Mouse (Mus musculus) adrenal gland, adult 2 months (tissue): ENCODE results near the gene Mmd. TPM values are rescaled to one million over a fixed set of nuclear protein-coding genes. Genes with fewer than 3 reads are reported as not detected.

Experiments used
- DNase-seq: peaks from one replicate; pipeline ENCODE4 v3.0.0; 2021
- long read RNA-seq: library from polyadenylated mRNA; stranded (forward); transcript quantifications from one replicate; pipeline ENCODE4 v2.0.0, GENCODE M21; 2021
- polyA plus RNA-seq: library from polyadenylated mRNA; depleted of rRNA; stranded (reverse); fragments of >200 nt; gene quantifications from 2 replicates; pipeline ENCODE4 v1.2.3, GENCODE M21; 2012; rRNA removed
- total RNA-seq, 2 experiments: library from RNA; stranded (reverse); gene quantifications; 2 replicates each; pipeline ENCODE4 v1.2.3; 2021

Mmd gene
- total RNA-seq (100 to 1,000 TPM; 110 to 147 TPM), polyA plus RNA-seq (51.7 and 122 TPM in 2 replicates)
- long read RNA-seq, transcript Mmd-201 (7 exons, 2,677 nt), result major isoform, 22 of 36 reads
- long read RNA-seq, partial matches to known transcripts, result 13 of 36 reads
- long read RNA-seq, other reads (novel, unspliced or antisense), result 1 of 36 reads

DNA sequence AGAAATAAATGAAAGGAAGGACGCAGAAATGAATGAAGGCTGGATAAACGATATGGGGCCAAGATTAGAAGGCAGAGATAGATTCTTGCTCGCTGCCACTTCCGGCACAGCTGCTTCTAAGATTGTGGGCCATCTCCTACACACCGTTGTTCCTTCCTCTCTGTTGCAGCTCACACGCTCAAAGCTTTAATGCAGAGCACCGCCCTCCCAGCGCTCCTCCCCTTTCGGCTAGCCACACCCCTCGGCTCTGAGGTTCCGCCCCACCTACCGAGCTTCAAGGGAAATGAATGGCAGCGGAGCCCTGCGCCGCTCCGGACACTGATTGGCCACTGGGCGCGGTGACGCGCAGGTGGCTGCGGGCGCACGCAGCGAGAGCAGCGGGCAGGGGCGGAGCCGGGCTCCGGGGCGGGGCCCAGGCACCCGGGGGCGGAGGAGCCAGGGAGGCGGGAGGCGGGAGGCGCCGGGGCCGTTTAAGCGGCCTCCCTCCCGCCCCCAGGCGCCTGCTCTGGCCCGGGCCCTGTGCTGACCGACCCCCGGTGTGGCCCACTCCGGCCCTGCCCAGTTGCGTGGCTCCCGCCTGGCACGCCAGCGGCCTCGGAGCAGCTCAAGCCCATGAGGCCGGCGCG, at the start of gene Mmd:
Gene Mmd (plus strand): TSS at position 432 of the 626 bp plus-strand sequence.
- DNase-seq, result peak; percentile 99

- DNase-seq, result no peak
Observed at GRCm38 (mm10) chr11:90200826-90201225, 48.4 kb upstream of the Mmd start.

- no peak for DNase-seq
Observed at GRCm38 (mm10) chr11:90214246-90214645, 35.0 kb upstream of the Mmd start.

- no peak for DNase-seq
Observed at GRCm38 (mm10) chr11:90220022-90220645, 29.1 kb upstream of the Mmd start.

- DNase-seq, result no peak
Observed at GRCm38 (mm10) chr11:90220750-90221149, 28.5 kb upstream of the Mmd start.

DNA sequence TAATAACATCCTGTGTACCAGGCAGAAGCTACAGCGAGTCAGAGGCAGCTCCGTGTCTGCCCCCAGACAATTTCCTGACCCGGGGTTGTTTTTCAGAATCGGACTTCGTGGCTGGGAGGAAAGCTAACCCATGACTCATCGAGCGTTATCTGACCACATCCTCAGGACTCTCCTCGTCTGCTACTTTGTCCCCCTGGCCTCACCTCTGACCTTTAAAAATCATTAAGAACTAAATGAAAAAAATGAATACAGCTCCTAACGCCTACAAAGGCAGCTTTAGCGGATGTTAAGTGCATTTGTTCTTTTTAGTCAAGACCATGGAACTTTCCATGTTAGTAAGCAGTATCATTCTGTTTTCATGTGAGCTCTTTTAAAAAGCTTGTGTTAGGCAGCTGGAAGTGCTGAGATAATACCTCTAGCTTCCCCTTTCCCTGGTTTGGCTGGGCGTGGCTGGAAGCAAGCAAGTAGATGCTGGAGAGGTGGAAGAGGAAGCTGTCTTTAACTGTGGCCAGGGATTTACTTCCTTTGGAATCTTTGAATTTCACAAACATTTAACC, 24.3 kb upstream of the Mmd start:
- peak; percentile 71 for DNase-seq

DNA sequence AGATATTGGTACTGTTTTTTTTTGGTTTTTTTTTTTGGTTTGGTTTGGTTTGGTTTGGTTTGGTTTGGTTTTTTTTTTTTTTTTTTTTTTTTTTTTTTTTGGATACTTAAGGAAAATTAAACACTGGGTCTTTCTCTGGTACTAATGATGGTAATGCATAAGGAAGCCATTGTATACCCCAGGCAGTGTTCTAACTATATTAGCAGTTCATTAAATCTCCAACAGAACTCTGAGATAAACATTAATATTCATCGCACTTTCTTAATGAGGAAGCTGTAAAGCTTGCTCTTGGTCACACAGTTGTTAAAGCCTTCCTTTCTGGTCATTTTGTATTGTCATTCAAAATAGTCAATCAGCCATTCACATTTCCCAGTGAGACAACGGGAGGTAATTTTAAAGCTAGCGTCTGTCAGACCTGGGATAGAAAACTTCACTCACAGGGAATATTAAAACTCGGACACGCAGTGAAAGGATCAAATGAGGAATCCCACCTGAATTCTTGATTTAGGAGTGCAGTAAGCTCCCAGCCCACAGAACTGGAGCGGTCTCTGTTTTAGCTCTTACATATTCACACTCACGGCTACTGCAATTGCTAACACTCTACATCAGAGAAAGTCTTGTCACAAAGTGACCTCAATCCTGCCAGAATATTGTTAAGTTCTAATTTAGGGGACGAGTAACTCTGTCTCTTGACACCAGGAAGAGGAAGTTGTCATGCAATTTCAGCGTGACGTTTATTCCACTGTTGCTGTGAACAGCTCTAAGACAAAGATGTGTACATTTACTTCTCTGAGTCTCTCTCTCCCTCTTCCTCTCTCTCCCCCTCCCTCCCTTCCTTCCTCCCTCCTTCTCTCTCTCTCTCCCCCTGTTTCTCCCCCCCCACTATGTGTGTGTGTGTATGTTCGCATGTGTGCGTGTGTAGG, 22.0 kb upstream of the Mmd start:
- no peak for DNase-seq

- no peak for DNase-seq
Observed at GRCm38 (mm10) chr11:90228251-90228949, 20.9 kb upstream of the Mmd start.

DNA sequence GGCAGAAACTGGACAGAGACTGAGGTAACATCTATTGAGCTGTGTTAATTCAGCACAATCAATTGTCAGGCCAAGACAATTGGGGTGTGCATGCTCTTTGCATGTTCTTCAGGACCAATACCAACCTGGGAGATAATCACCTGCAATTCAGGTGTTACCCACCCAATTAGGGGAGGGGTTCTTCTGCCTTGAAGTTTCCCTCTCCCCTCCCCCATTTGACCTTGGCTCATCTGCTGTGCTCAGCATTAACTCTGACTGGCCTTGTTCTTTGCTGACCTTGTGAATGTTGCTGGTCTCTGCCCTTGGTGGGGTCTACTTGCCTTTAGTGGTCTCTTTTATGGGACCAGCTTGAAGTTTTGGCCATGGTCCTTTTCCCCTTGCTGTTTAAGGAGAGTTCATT, 19.5 kb upstream of the Mmd start:
- no peak for DNase-seq

DNA sequence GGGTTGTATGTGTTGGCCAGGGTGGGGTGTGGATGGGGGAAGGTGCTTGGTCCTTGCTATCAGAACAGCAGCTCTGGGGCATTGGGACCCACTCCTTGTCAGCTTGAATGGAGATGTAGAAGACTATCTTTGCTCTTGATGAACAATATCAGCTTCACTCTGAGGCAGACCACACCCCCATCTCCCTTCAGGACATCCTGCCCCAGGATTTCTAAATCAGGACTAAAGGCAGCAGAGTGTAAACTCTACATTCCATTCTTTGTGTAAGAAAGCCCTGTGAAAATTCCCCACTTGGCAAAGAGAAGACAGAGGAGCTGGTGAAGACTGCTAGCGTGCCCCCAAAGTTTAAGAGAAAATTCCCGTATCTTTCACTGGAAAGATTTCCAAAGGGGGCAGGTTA, 18.6 kb upstream of the Mmd start:
- DNase-seq, result no peak

- DNase-seq, result no peak
Observed at GRCm38 (mm10) chr11:90231631-90232030, 17.6 kb upstream of the Mmd start.

DNA sequence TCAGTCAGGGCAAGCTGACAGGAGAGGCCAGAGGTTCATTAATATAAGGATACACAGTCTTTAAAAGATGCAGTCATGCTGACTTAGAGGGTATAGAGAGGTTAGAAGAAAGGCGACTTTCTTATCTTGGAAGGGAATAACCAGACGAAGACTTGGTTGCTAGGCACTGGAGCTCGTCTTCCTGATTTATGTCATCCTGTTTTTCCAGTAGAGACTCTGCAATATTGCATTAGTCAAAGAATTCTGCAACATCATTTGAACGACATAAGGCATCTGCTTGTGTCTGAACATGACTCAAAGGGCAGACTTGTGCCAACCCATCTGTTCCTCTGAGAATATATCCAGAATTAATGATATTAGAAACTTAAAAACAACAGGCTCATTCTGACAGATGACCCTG, 16.6 kb upstream of the Mmd start:
- DNase-seq, result peak; percentile 30

DNA sequence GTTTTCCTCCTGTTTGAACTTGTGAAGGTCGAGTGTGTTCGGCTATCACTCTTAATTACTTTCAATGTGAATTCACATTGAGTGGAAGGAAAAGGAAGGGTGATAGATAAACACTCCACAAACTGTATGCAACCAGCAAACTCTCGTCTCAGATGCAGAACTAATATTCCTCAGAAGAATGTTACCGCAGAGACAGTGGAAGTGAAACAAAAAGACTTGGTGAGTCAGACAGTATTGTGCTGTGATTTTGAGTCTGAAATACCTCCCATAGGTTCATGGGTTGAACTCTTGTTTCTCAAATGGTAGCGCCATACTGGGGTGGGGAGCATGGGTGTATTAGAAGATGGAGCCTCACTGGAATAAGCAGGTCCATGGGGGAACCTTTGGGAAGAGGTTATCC, 14.0 kb upstream of the Mmd start:
- DNase-seq, result no peak

GRCm38 (mm10) chr11:90237616-90238015, 11.6 kb upstream of the Mmd start:
- DNase-seq, result no peak

DNA sequence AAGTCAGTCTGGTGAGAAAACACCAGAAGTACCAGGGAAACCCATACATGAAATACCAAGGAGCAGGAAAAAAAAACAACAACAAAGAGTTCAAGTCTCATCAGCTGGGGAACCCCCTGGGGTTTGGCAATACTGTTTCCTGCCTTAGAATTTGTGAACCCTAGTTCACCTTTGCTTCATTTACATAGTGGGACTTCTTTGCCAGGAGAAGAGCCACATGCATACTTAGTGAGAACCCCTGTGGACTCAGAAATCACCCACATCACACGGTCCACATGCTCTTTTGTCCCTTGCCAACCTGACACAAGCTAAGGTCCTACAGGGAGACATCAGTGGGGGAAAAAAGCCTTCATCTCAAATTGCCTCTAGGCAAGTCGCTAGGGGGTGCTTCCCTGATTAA, 10.6 kb upstream of the Mmd start:
- no peak for DNase-seq

DNA sequence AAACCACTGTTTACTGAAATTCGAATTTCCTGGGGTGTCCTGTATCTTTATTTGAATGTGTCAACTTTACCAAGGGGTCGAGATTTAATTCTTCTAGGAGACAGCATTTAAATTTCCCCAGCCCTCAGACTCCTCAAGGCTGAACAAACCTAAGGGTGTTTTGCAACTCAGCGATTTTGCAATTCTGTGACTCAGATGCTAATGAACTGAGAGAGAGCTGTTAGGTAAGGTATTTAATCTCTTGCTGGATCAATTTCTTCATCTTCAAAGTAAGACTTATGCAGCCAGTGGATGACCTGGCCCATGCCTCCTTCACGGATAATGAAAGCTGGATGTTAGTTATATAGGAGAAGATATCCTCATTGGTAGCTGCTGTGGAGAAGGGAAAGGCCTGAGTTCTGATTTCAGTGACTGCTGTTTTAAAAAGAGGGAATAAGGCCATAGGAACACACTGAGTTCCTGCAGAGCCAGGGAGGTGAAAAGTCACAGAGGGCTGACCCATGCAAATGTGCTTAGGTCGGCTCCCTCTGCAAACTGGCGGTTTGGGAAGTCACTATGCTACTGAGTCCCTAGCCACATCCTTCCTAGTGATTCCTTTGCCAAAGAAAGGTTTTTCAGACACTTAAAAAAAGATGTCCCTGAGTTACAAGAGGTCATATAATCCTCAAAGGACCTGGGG, 8.5 kb upstream of the Mmd start:
- peak; percentile 82 for DNase-seq

DNA sequence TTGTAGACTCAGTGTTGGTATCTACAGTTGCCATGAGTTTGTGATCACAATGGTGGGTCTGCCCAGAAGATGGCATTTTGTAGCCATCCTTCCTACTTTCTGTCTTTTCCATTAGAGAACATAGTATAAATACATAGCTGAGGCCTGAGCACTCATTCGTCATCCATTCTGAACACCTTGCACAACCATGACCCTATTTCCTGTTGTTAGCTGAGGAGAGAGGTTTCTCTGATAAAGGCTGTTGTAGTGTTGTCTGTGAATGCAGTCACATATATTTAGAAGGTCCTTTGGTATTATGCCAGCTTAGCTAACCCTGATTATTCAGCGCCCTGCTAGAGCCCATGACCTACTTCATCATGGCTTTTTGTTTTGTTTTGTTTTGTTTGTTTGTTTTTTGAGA, 7.4 kb upstream of the Mmd start:
- DNase-seq, result no peak

DNA sequence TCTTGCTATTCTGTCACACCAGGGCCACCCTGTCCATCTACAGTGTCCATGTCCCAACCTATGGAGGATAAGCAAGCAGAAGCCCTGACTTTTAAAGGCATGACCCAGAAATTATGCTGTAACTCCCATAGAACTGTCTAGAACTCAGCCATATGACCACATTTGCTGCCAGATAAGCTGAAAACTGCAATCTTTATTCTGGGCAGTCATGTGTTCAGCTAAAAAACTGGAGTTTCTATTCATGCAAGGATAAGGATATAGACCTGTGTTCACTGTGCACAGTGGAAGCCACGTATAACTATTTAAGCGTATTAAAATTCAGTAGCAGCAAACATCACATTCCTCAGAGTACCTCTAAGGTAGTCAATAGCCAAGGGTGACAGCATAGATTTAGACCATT, 6.0 kb upstream of the Mmd start:
- DNase-seq, result no peak

- DNase-seq, result no peak
Observed at GRCm38 (mm10) chr11:90245630-90246029, 3.6 kb upstream of the Mmd start.

DNA sequence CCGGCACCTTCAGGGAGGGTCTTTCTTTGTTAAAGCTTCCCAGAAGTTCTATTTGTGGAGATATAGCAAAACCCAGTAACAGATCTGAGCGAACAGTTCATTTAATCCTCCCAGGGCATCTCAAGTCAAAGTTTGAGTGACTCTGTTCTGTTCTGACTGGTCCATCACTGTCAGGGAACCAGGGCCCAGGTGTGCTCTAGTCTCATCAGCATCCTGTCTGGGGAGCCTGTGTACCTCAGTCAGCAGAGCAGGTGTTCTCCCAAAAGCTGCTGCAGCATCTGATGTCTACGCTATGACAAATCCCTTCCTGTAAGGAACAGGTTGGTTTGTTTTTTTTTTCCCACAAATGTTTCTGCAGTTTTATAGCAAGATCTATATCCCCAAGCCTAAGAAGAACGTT, 2.6 kb upstream of the Mmd start:
- DNase-seq, result no peak

DNA sequence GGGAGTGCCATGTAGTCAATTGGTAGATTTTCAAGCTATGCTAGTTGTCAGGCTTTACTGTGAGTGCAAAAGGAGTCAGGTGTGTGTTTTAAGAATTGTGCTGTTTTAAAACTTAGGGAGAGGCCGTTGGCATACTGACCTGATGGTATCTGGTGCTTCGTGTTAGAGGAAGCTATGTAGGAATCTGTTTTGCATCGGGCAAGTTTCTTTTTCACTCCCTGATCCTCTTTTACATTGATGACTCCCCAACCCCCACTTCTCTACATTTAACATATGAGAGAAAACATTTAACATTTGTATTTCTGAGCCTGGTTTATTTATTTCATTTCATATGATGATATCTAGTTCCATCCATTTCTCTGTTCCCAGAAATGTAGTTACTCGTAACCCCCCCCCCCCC, 1.5 kb upstream of the Mmd start:
- no peak for DNase-seq
